In the genomic region with DNA sequence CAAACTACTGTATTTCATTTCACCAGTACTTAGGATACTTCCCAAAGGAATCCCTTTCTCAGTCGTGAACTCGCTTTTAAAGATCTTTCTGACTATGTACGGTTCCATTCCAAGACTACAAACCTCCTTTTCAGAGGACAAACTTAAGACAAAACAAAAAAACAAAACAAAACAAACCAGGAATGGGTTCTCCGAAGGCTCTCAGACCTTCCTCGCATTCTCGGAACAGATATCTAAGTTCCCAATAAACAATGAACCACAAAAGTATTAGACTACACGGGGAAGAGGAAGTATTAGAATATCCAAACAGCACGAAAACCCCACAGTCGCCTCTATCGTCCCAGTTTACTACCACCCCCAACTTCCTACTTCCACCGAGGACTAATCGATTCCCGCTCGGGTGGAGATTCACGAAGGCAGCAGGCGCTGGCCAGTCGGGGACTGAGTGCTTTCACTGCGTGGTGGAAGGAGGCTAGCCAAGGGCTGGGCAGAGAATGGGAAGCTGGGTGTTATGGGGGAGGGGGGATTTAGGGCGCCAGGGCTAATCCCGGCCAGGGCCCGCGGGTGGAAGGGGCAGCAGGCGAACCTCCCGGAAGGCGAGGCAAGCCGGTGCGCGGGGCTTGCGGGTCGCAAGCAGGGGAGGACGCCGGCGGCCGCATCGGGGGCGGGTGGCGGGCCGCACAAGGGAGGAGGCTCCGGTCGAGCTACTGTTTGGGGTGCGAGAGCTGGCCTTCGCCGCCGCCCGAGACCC, we compare ENCODE assay signal across 8 mouse cellular contexts. TPM values are rescaled to one million over a fixed set of nuclear protein-coding genes. Genes with fewer than 3 reads are reported as not detected.
DNase-seq lines count a peak whose midpoint lies in the region; ATAC-seq lines count a peak whose summit lies in the region.

No protein-coding gene starts in this region.

- peak overlapping the region; percentile 91 for H3K27ac ChIP-seq in lung, embryonic 15.5 days
- peak overlapping the region; percentile 95 for H3K27ac ChIP-seq in neural tube, embryonic 14.5 days (ENCODE audit: low read depth, low read length)

- ATAC-seq in lung, embryonic 15.5 days (ENCODE audit: borderline replicate concordance, extremely low read depth, low FRiP score, low TSS enrichment) = peak; percentile 28; the same call in 1 of the 2 replicates
- peak; percentile 36 for ATAC-seq in neural tube, embryonic 14.5 days (ENCODE audit: low read depth)

- H3K4me1 ChIP-seq in lung, embryonic 15.5 days = peaks cover 8% of the 10 kb centered on the region; the same call in 1 of the 2 replicates
- peaks cover 20% of the 10 kb centered on the region for H3K4me1 ChIP-seq in neural tube, embryonic 14.5 days (ENCODE audit: control insufficient read depth, insufficient read depth, low read length)

- no peaks in the 10 kb centered on the region for H3K27me3 ChIP-seq in lung, embryonic 15.5 days
- no peaks in the 10 kb centered on the region; the same call in 1 of the 2 replicates for H3K27me3 ChIP-seq in neural tube, embryonic 14.5 days (ENCODE audit: control insufficient read depth, insufficient read depth, low read length)

- H3K36me3 ChIP-seq in lung, embryonic 15.5 days = no peaks in the 10 kb centered on the region; the same call in 1 of the 2 replicates
- H3K36me3 ChIP-seq in neural tube, embryonic 14.5 days (ENCODE audit: control insufficient read depth, insufficient read depth, low read length) = no peaks in the 10 kb centered on the region

- WGBS in lung, embryonic 15.5 days = 2% methylated on average over 45 of the region's 45 CpGs
- WGBS in neural tube, embryonic 14.5 days = 3% methylated on average over 45 of the region's 45 CpGs

- peak overlapping the region; percentile 99 for H3K4me2 ChIP-seq in lung, embryonic 15.5 days
- H3K4me2 ChIP-seq in neural tube, embryonic 14.5 days (ENCODE audit: low read depth, low read length) = peak overlapping the region; percentile 91

- peak overlapping the region; percentile 71 for H3K4me3 ChIP-seq in lung, embryonic 15.5 days
- H3K4me3 ChIP-seq in neural tube, embryonic 14.5 days (ENCODE audit: low read depth, low read length) = peak overlapping the region; percentile 99

- no peaks in the 10 kb centered on the region for H3K9me3 ChIP-seq in lung, embryonic 15.5 days
- H3K9me3 ChIP-seq in neural tube, embryonic 14.5 days (ENCODE audit: control insufficient read depth, low read length) = no peaks in the 10 kb centered on the region

- peak overlapping the region; percentile 70 for H3K9ac ChIP-seq in lung, embryonic 15.5 days
- H3K9ac ChIP-seq in neural tube, embryonic 14.5 days (replicated peaks; ENCODE audit: low read depth, low read length) = peak overlapping the region; percentile 92

- peak; percentile 40 for DNase-seq in thymus, postnatal 0 days (ENCODE audit: low spot score)
- DNase-seq in thymus, postnatal 25 days = no peak
- DNase-seq in embryo, embryonic 11 days = peak; percentile 57
- peak; percentile 35 for DNase-seq in heart, adult 8-10 months (ENCODE audit: low spot score)
- peak; percentile 58 for DNase-seq in kidney, postnatal 10 days
- DNase-seq in urinary bladder, postnatal 25 days (ENCODE audit: low spot score) = no peak

RNA-seq across cellular contexts. Expression of a gene that starts 1.5 kb away (rescaled TPM):
- 12.2 and 18.7 TPM in 2 replicates for polyA plus RNA-seq in thymus, postnatal 0 days (2015; fragmentation: Nextera tagmentation; extraction: Ambion mirVana)
- total RNA-seq in heart, adult 8-10 months (2022) = 10 to 100 TPM; 16.6 to 22.3 (median 18.8) TPM
- polyA plus RNA-seq in lung, embryonic 15.5 days (2015; fragmentation: Nextera tagmentation; extraction: Ambion mirVana) = 14.0 and 17.6 TPM in 2 replicates
- 21.1 and 26.2 TPM in 2 replicates for polyA plus RNA-seq in neural tube, embryonic 14.5 days (2014; fragmentation: Nextera tagmentation; extraction: Ambion mirVana)

RNA-seq across cellular contexts. Expression of a gene that starts 44.4 kb away (rescaled TPM):
- 68.4 and 75.8 TPM in 2 replicates for polyA plus RNA-seq in thymus, postnatal 0 days (2015; fragmentation: Nextera tagmentation; extraction: Ambion mirVana)
- total RNA-seq in heart, adult 8-10 months (2022) = 10 to 100 TPM; 40.4 to 41.8 (median 41.2) TPM
- 57.8 and 60.8 TPM in 2 replicates for polyA plus RNA-seq in lung, embryonic 15.5 days (2015; fragmentation: Nextera tagmentation; extraction: Ambion mirVana)
- polyA plus RNA-seq in neural tube, embryonic 14.5 days (2014; fragmentation: Nextera tagmentation; extraction: Ambion mirVana) = 56.7 and 61.1 TPM in 2 replicates

RNA-seq across cellular contexts. Expression of a gene that starts 54.1 kb away (rescaled TPM):
- polyA plus RNA-seq in thymus, postnatal 0 days (2015; fragmentation: Nextera tagmentation; extraction: Ambion mirVana) = 9.0 and 12.2 TPM in 2 replicates
- 10 to 100 TPM; 20.1 to 22.5 (median 21.8) TPM for total RNA-seq in heart, adult 8-10 months (2022)
- polyA plus RNA-seq in lung, embryonic 15.5 days (2015; fragmentation: Nextera tagmentation; extraction: Ambion mirVana) = 8.8 and 10.0 TPM in 2 replicates
- 11.3 TPM in 2 replicates for polyA plus RNA-seq in neural tube, embryonic 14.5 days (2014; fragmentation: Nextera tagmentation; extraction: Ambion mirVana)

Comparison
In these comparisons a context has a peak if more than half of its experiments do, and no peak if none do; other contexts are left out.
1. DNase-seq: peak in thymus, postnatal 0 days (single experiment), embryo, embryonic 11 days (single experiment), heart, adult 8-10 months (single experiment) and kidney, postnatal 10 days (single experiment); none in thymus, postnatal 25 days (single experiment) and urinary bladder, postnatal 25 days (single experiment).